Mouse (Mus musculus) limb, embryonic 15.5 days (tissue): Measurements from ENCODE around the gene Tet3. TPM values are rescaled to one million over a fixed set of nuclear protein-coding genes. Genes with fewer than 3 reads are reported as not detected.

ENCODE experiments used
- ATAC-seq: fragments of 200-750 bp; cut with Nextera tagmentation; 2 replicates; pipeline ENCODE4 v1.8.0; 2017; ENCODE audit warnings: low read depth, moderate TSS enrichment; ENCODE audit not compliant: insufficient number of reproducible peaks, low FRiP score, low TSS enrichment
- H3K27ac ChIP-seq: fragments of 300-500 bp; sonication (generic); 2 replicates; pipeline ENCODE4 v1.5.1; 2015; ENCODE audit warnings: moderate library complexity, mild to moderate bottlenecking, inconsistent platforms
- H3K27me3 ChIP-seq: fragments of 300-500 bp; sonication (generic); 2 replicates; pipeline ENCODE4 v1.6.1; 2015; ENCODE audit warnings: inconsistent platforms
- H3K36me3 ChIP-seq: fragments of 300-500 bp; sonication (generic); 2 replicates; pipeline ENCODE4 v1.6.1; 2015; ENCODE audit warnings: inconsistent platforms
- H3K4me1 ChIP-seq: fragments of 300-500 bp; sonication (generic); 2 replicates; pipeline ENCODE4 v1.6.1; 2015; ENCODE audit warnings: inconsistent platforms
- H3K4me2 ChIP-seq: fragments of 300-500 bp; sonication (generic); 2 replicates; pipeline ENCODE4 v1.6.1; 2015; ENCODE audit warnings: mild to moderate bottlenecking, inconsistent platforms
- H3K4me3 ChIP-seq: fragments of 300-500 bp; sonication (generic); 2 replicates; pipeline ENCODE4 v1.5.1; 2015; ENCODE audit warnings: mild to moderate bottlenecking, inconsistent platforms
- H3K9ac ChIP-seq: fragments of 300-500 bp; sonication (generic); 2 replicates; pipeline ENCODE4 v1.6.1; 2015; ENCODE audit warnings: inconsistent platforms
- H3K9me3 ChIP-seq: fragments of 300-500 bp; sonication (generic); 2 replicates; pipeline ENCODE4 v1.6.1; 2016; ENCODE audit warnings: inconsistent platforms
- WGBS: fragments of 180-500 bp; shearing (Covaris S2); methylation state at CpG from one replicate; pipeline ENCODE4 v1.1.7; 2015; 5-methylcytosine and 5-hydroxymethylcytosine counted together
- polyA plus RNA-seq: library from polyadenylated mRNA; unstranded; fragments of >200 nt; fragmentation: Nextera tagmentation; extraction: Ambion mirVana; gene quantifications from 2 replicates; pipeline ENCODE4 v1.2.1, GENCODE M21; 2015

The Tet3 gene
- polyA plus RNA-seq, 1 experiment from 2014 or later: 57.1 TPM

DNA sequence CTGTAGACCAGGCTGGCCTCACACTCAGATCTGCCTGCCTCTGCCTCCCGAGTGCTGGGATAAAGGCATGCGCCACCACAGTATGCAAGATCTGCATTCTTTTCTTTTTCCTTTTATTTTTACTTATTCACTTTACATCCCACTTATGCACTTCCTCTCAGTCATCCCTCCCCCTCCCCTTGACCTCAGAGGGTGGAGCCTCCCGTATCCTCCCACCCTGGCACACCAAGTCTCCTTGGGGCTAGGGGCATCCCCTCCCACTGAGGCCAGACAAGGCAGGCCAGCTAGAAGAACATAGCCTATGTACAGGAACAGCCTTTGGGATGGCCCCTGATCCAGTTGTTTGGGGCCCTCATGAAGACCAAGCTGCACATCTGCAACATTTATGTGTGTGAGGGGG is 41.4 kb downstream of the Tet3 start:
- Histone ChIP-seq H3K4me2 (no peak overlapping the region), H3K4me3 (no peak overlapping the region), H3K9me3 (no peaks in the 10 kb centered on the region), H3K4me1 (peaks cover 71% of the 10 kb centered on the region), H3K9ac (no peak overlapping the region), H3K27me3 (no peaks in the 10 kb centered on the region), H3K36me3 (0 out of 2 replicates have a peak, but pooled peaks cover 9% of the 10 kb centered on the region), H3K27ac (peak overlapping the region; percentile 69; the same call in 1 of the 2 replicates)
- 74% methylated on average over 3 of the region's 3 CpGs for WGBS
- no peak for ATAC-seq

DNA sequence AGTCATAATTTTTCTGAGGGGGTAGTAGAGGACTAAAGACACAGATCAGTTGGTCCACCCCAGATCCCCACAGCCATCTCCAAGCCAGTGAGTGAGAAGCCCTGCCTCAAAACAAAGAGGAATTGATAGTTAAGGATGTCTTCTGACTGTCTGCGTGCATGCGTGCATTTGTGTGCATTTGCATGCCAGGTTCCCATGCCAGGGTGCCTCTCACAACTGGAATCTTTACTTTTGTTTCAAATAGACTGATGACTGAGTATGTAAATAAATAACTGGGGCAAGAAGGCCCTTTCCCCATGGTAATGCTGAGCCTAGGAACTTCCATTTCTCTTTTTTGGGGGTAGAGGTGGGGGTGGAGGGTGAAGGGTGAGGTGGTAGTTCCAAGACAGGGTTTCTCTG is 41.8 kb downstream of the Tet3 start:
- peak overlapping the region; percentile 69; the same call in 1 of the 2 replicates for H3K27ac ChIP-seq
- no peak for ATAC-seq
- peaks cover 71% of the 10 kb centered on the region for H3K4me1 ChIP-seq
- H3K27me3 ChIP-seq: no peaks in the 10 kb centered on the region
- no peak overlapping the region for H3K4me3 ChIP-seq
- H3K9me3 ChIP-seq: no peaks in the 10 kb centered on the region
- 0 out of 2 replicates have a peak, but pooled peaks cover 9% of the 10 kb centered on the region for H3K36me3 ChIP-seq
- WGBS: 93% methylated on average over 2 of the region's 2 CpGs
- H3K4me2 ChIP-seq: no peak overlapping the region
- no peak overlapping the region for H3K9ac ChIP-seq

GRCm38 (mm10) chr6:83416261-83417103 is 42.4 kb downstream of the Tet3 start:
- ATAC-seq: peak; percentile 56
- H3K9me3 ChIP-seq: no peaks in the 10 kb centered on the region
- peak overlapping the region; percentile 69 for H3K27ac ChIP-seq
- no peak overlapping the region for H3K4me2 ChIP-seq
- peaks cover 73% of the 10 kb centered on the region for H3K4me1 ChIP-seq
- H3K4me3 ChIP-seq: no peak overlapping the region
- H3K27me3 ChIP-seq: no peaks in the 10 kb centered on the region
- H3K36me3 ChIP-seq: 0 out of 2 replicates have a peak, but pooled peaks cover 5% of the 10 kb centered on the region
- 64% methylated on average over 3 of the region's 3 CpGs for WGBS
- no peak overlapping the region for H3K9ac ChIP-seq

- H3K27me3 ChIP-seq: no peaks in the 10 kb centered on the region
- H3K9me3 ChIP-seq: no peaks in the 10 kb centered on the region
- 0 out of 2 replicates have a peak, but pooled peaks cover 2% of the 10 kb centered on the region for H3K36me3 ChIP-seq
- no peak overlapping the region for H3K4me2 ChIP-seq
- no peak for ATAC-seq
- peaks cover 82% of the 10 kb centered on the region for H3K4me1 ChIP-seq
- WGBS: 72% methylated on average over 12 of the region's 12 CpGs
- peak overlapping the region; percentile 24; the same call in 1 of the 2 replicates for H3K27ac ChIP-seq
- H3K9ac ChIP-seq: no peak overlapping the region
- H3K4me3 ChIP-seq: no peak overlapping the region
Measured at GRCm38 (mm10) chr6:83415356-83415940, 43.4 kb downstream of the Tet3 start.

- H3K27ac ChIP-seq: peak overlapping the region; percentile 47; the same call in 1 of the 2 replicates
- H3K9me3 ChIP-seq: no peaks in the 10 kb centered on the region
- no peak overlapping the region for H3K9ac ChIP-seq
- no peak overlapping the region for H3K4me3 ChIP-seq
- no peaks in the 10 kb centered on the region for H3K27me3 ChIP-seq
- WGBS: 80% methylated on average over 9 of the region's 9 CpGs
- 0 out of 2 replicates have a peak, but pooled peaks cover 2% of the 10 kb centered on the region for H3K36me3 ChIP-seq
- no peak overlapping the region for H3K4me2 ChIP-seq
- H3K4me1 ChIP-seq: peaks cover 84% of the 10 kb centered on the region
- ATAC-seq: no peak
Measured at GRCm38 (mm10) chr6:83414601-83415355, 44.1 kb downstream of the Tet3 start.

GRCm38 (mm10) chr6:83413686-83414085 is 45.2 kb downstream of the Tet3 start:
- no peaks in the 10 kb centered on the region for H3K27me3 ChIP-seq
- H3K27ac ChIP-seq: no peak overlapping the region
- H3K36me3 ChIP-seq: 0 out of 2 replicates have a peak, but pooled peaks cover 2% of the 10 kb centered on the region
- H3K4me2 ChIP-seq: no peak overlapping the region
- no peaks in the 10 kb centered on the region for H3K9me3 ChIP-seq
- no peak for ATAC-seq
- no peak overlapping the region for H3K4me3 ChIP-seq
- H3K9ac ChIP-seq: no peak overlapping the region
- WGBS: 57% methylated on average over 1 of the region's 1 CpGs
- peaks cover 86% of the 10 kb centered on the region for H3K4me1 ChIP-seq

DNA sequence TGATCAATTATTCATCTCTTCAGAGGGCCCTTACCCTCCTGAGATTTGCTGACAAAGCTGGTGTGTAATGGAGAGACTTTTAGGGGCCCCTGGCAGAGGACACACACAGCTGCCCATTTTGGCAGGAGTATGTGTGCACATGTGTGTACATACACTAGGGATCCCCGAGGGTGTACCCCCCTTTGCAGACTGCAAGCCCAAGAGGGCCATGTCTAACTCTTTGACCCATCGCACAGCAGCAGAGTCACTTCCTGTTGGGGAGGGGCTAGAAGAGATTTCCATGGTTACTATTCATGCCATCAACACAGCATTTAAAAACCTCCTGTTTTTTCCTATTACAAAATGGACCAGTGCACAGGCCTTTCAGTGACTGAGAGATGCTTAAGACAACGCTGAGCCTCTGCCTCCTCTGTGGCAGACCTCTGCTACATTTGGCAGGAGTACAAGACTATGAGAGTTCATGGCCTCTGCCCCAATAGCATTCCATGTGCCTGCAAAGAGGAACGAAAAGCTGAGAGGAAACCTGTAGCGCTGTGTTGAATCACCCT is 46.0 kb downstream of the Tet3 start:
- peaks cover 2% of the 10 kb centered on the region; the same call in 1 of the 2 replicates for H3K36me3 ChIP-seq
- H3K4me3 ChIP-seq: no peak overlapping the region
- peaks cover 81% of the 10 kb centered on the region for H3K4me1 ChIP-seq
- no peaks in the 10 kb centered on the region for H3K9me3 ChIP-seq
- no peaks in the 10 kb centered on the region for H3K27me3 ChIP-seq
- no peak overlapping the region for H3K4me2 ChIP-seq
- no peak overlapping the region for H3K9ac ChIP-seq
- 40% methylated on average over 5 of the region's 5 CpGs for WGBS
- H3K27ac ChIP-seq: peak overlapping the region; percentile 71
- ATAC-seq: 0 out of 2 replicates have a peak, but pooled peaks have one; percentile 38

GRCm38 (mm10) chr6:83412362-83412853 is 46.5 kb downstream of the Tet3 start:
- Histone ChIP-seq H3K4me1 (peaks cover 77% of the 10 kb centered on the region), H3K9me3 (no peaks in the 10 kb centered on the region), H3K4me2 (no peak overlapping the region), H3K27me3 (no peaks in the 10 kb centered on the region), H3K9ac (no peak overlapping the region), H3K27ac (peak overlapping the region; percentile 71), H3K36me3 (peaks cover 2% of the 10 kb centered on the region; the same call in 1 of the 2 replicates), H3K4me3 (no peak overlapping the region)
- no peak for ATAC-seq
- WGBS: 83% methylated on average over 10 of the region's 10 CpGs

- ATAC-seq: no peak
- H3K9me3 ChIP-seq: no peaks in the 10 kb centered on the region
- H3K4me3 ChIP-seq: no peak overlapping the region
- no peak overlapping the region for H3K4me2 ChIP-seq
- WGBS: 71% methylated on average over 9 of the region's 9 CpGs
- H3K27me3 ChIP-seq: no peaks in the 10 kb centered on the region
- peaks cover 71% of the 10 kb centered on the region for H3K4me1 ChIP-seq
- peak overlapping the region; percentile 71 for H3K27ac ChIP-seq
- no peak overlapping the region for H3K9ac ChIP-seq
- H3K36me3 ChIP-seq: peaks cover 2% of the 10 kb centered on the region; the same call in 1 of the 2 replicates
Measured at GRCm38 (mm10) chr6:83411635-83412361, 47.1 kb downstream of the Tet3 start.

GRCm38 (mm10) chr6:83410046-83410706 is 48.7 kb downstream of the Tet3 start:
- WGBS: 56% methylated on average over 9 of the region's 9 CpGs
- ATAC-seq: no peak
- Histone ChIP-seq H3K4me3 (no peak overlapping the region), H3K9me3 (no peaks in the 10 kb centered on the region), H3K27ac (peak overlapping the region; percentile 57; the same call in 1 of the 2 replicates), H3K4me2 (no peak overlapping the region), H3K36me3 (peaks cover 4% of the 10 kb centered on the region; the same call in 1 of the 2 replicates), H3K9ac (no peak overlapping the region), H3K27me3 (no peaks in the 10 kb centered on the region), H3K4me1 (peaks cover 55% of the 10 kb centered on the region)
